Mouse (Mus musculus) liver, adult 2 months (tissue): ENCODE measurements around the gene Atp5k.

ENCODE experiments used
- CTCF ChIP-seq: fragments of 200-500 bp; IDR thresholded peaks from 2 replicates; pipeline ENCODE4 v1.5.1; 2011; ENCODE audit warnings: low read depth, low read length, control low read depth
- POLR2A ChIP-seq: fragments of 200-500 bp; IDR thresholded peaks from 2 replicates; pipeline ENCODE4 v1.6.1; 2011; ENCODE audit warnings: low read length, control low read depth; ENCODE audit not compliant: insufficient read depth; ENCODE audit errors: extremely low read depth

DNA sequence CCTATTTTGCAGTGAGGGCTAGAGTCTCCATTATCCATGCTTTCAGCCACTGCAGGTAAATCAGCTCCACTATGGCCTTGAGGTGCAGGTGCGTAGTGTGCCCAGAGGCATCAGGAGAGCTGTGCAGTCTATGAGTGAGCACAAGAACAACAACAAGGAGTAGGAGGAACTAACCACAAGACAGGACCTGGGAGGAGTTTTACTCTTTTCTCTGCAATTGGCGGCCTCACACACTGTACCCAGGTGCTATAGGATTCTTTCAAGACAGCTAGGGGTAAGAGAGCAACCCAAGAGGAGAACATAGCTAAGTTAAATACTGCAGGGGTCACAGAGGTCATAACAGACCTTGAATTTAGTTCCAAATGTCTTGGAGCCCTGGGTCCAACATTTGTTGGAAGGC lies 24.5 kb upstream of the Atp5k start:
- TF ChIP-seq CTCF (no peak), POLR2A (no peak)
